Mouse (Mus musculus): ENCODE data around the gene Pnpla6.

- TF ChIP-seq CTCF (IDR thresholded peaks at IDR 0.05), result no peak
- no peak for TF ChIP-seq EP300 (IDR thresholded peaks at IDR 0.05)
Observed at GRCm38 (mm10) chr8:3475715-3476429, 39.3 kb upstream of the Pnpla6 start.

Measured in lung, postnatal 0 days (tissue).